Mouse (Mus musculus) limb, embryonic 12.5 days (tissue): Measurements from ENCODE around the gene Aftph. TPM values are rescaled to one million over a fixed set of nuclear protein-coding genes. Genes with fewer than 3 reads are reported as not detected.

Source experiments
- ATAC-seq: fragments of 200-750 bp; cut with Nextera tagmentation; 2 replicates; pipeline ENCODE4 v1.8.0; 2017; ENCODE audit warnings: low read depth, moderate TSS enrichment; ENCODE audit not compliant: insufficient number of reproducible peaks, insufficient read depth, low FRiP score, low TSS enrichment
- H3K27ac ChIP-seq: fragments of 300-500 bp; sonication (generic); 2 replicates; pipeline ENCODE4 v1.5.1; 2016; ENCODE audit warnings: mild to moderate bottlenecking, moderate library complexity
- H3K27me3 ChIP-seq: fragments of 300-500 bp; sonication (generic); 2 replicates; pipeline ENCODE4 v1.6.1; 2016; ENCODE audit warnings: mild to moderate bottlenecking, moderate library complexity
- H3K36me3 ChIP-seq: fragments of 300-500 bp; sonication (generic); 2 replicates; pipeline ENCODE4 v1.6.1; 2016; ENCODE audit warnings: mild to moderate bottlenecking, moderate library complexity
- H3K4me1 ChIP-seq: fragments of 300-500 bp; sonication (generic); replicated peaks from 2 replicates; pipeline ENCODE4 v1.6.1; 2016
- H3K4me2 ChIP-seq: fragments of 300-500 bp; sonication (generic); 2 replicates; pipeline ENCODE4 v1.6.1; 2016; ENCODE audit warnings: mild to moderate bottlenecking, moderate library complexity
- H3K4me3 ChIP-seq: fragments of 300-500 bp; sonication (generic); replicated peaks from 2 replicates; pipeline ENCODE4 v1.5.1; 2016; ENCODE audit warnings: mild to moderate bottlenecking
- H3K9ac ChIP-seq: fragments of 300-500 bp; sonication (generic); replicated peaks from 2 replicates; pipeline ENCODE4 v1.6.1; 2016; ENCODE audit warnings: mild to moderate bottlenecking, moderate library complexity
- H3K9me3 ChIP-seq: fragments of 300-500 bp; sonication (generic); 2 replicates; pipeline ENCODE4 v1.6.1; 2016; ENCODE audit warnings: mild to moderate bottlenecking, moderate library complexity
- WGBS: fragments of 180-500 bp; shearing (Covaris S2); methylation state at CpG from one replicate; pipeline ENCODE4 v1.1.7; 2016; 5-methylcytosine and 5-hydroxymethylcytosine counted together
- polyA plus RNA-seq: library from polyadenylated mRNA; unstranded; fragments of >200 nt; fragmentation: Nextera tagmentation; extraction: Ambion mirVana; gene quantifications from 2 replicates; pipeline ENCODE4 v1.2.1, GENCODE M21; 2016

Gene Aftph
- polyA plus RNA-seq, 1 experiment from 2014 or later = 18.6 TPM

- 39% methylated on average over 4 of the region's 4 CpGs for WGBS
- ATAC-seq = no peak
- Histone ChIP-seq H3K27ac (no peak overlapping the region), H3K4me2 (no peak overlapping the region), H3K27me3 (no peaks in the 10 kb centered on the region), H3K9me3 (no peaks in the 10 kb centered on the region), H3K4me3 (no peak overlapping the region), H3K9ac (no peak overlapping the region), H3K36me3 (no peaks in the 10 kb centered on the region), H3K4me1 (peaks cover 6% of the 10 kb centered on the region)
Measured at GRCm38 (mm10) chr11:20661652-20662051, 79.7 kb downstream of the Aftph start.

DNA sequence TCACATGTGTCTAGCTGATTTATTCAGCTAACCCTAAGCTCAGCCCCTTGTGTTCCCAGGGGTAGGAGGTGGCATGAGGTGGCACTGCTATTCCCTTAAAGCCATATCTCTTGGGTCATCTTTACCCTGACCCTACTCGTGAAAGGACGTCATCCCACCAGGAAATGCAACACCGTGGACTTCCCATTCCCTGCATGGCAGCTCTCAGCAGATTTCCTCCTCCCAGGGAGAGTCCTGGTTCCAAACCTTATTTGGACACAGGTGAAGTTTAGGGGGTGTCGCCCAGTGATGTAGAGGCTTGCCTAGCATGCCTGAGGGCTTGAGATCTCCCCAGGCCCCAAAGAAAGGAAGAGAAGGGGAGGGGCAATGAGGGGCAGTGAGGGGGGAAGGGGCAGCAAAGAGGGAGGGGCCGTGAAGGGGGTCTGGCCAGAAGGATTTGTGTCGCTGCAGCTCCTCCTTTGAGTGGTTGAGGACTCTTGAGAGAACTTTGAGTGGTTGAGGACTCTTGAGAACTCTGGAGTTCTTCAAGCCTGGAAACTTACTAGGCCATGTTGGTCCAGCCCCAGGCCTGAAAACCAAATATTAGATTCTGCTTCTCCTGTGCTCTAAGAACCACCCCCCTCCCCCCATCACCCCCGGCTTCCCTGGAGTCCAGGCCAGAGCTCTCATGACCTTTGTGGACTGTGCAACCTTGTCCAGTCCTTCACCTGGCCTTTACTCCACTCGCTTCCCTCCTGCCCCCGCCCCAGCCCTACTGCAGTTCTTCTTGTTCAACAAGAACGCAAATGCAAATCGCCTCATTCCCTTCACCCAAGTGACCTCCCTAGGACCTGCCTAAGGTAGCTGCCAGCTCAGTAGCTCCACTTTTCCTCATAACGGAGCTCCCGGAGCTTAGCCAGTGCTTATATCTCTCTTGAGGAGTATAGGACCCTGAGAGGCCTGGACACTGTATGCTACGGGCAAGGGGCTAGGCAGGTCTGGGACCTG, 81.0 kb downstream of the Aftph start:
- H3K27ac ChIP-seq = no peak overlapping the region
- ATAC-seq = no peak
- WGBS = 88% methylated on average over 14 of the region's 14 CpGs

DNA sequence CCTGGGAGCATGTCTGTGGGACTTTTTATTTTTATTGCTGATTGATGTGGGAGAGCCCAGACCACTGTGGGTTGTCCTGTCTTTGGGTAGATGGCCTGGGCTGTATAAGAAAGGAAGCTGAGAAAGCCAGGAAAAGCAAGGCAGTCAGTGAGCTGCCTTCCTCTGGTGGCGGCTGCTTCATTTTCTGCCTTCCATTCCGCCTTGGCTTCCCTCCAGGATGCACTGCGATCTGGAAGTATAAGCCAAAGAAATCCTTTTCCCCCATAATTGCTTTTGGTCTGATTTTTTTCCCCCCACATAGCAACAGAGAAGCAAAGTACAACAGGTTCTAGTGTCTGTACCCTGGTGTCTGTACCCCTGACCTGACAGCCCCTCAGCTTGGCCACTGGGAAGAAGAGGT, 82.3 kb downstream of the Aftph start:
- ATAC-seq = no peak
- peaks cover under 1% of the 10 kb centered on the region; the same call in 1 of the 2 replicates for H3K36me3 ChIP-seq
- no peaks in the 10 kb centered on the region for H3K9me3 ChIP-seq
- no peaks in the 10 kb centered on the region for H3K27me3 ChIP-seq
- no peak overlapping the region for H3K4me3 ChIP-seq
- no peak overlapping the region for H3K27ac ChIP-seq
- H3K4me2 ChIP-seq = no peak overlapping the region
- H3K9ac ChIP-seq = no peak overlapping the region
- peaks cover 31% of the 10 kb centered on the region for H3K4me1 ChIP-seq
- 82% methylated on average over 3 of the region's 3 CpGs for WGBS

More for the DNA sequence above, 81.0 kb downstream of the Aftph start:
- H3K27me3 ChIP-seq = no peaks in the 10 kb centered on the region
- peaks cover 19% of the 10 kb centered on the region for H3K4me1 ChIP-seq
- H3K9ac ChIP-seq = no peak overlapping the region
- no peak overlapping the region for H3K4me3 ChIP-seq
- no peaks in the 10 kb centered on the region for H3K9me3 ChIP-seq
- H3K4me2 ChIP-seq = no peak overlapping the region
- H3K36me3 ChIP-seq = no peaks in the 10 kb centered on the region

DNA sequence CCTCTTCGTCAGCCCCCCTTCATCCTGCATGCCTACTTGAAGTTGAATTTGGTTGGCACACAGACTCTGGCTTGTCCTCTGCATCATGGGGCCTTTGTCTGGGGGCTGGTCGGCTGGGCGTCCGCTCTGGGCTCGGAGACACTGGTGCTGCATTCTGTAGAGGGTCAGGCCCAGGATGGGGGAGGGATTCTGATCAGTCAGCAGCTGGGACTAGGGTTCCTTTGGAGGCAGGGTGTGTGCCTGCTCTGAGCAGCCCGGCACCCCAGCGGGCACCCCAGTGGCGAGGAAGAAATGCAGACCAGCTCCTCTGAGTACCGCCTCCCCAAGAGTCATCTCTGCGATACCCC, 84.7 kb downstream of the Aftph start:
- Histone ChIP-seq H3K4me3 (peak overlapping the region; percentile 17; the same call in 1 of the 2 replicates), H3K4me2 (peak overlapping the region; percentile 44), H3K27me3 (no peaks in the 10 kb centered on the region), H3K4me1 (peaks cover 31% of the 10 kb centered on the region), H3K27ac (peak overlapping the region; percentile 78), H3K36me3 (peaks cover 16% of the 10 kb centered on the region; the same call in 1 of the 2 replicates), H3K9ac (peak overlapping the region; percentile 42; the same call in 1 of the 2 replicates), H3K9me3 (no peaks in the 10 kb centered on the region)
- ATAC-seq = no peak
- 33% methylated on average over 10 of the region's 10 CpGs for WGBS

DNA sequence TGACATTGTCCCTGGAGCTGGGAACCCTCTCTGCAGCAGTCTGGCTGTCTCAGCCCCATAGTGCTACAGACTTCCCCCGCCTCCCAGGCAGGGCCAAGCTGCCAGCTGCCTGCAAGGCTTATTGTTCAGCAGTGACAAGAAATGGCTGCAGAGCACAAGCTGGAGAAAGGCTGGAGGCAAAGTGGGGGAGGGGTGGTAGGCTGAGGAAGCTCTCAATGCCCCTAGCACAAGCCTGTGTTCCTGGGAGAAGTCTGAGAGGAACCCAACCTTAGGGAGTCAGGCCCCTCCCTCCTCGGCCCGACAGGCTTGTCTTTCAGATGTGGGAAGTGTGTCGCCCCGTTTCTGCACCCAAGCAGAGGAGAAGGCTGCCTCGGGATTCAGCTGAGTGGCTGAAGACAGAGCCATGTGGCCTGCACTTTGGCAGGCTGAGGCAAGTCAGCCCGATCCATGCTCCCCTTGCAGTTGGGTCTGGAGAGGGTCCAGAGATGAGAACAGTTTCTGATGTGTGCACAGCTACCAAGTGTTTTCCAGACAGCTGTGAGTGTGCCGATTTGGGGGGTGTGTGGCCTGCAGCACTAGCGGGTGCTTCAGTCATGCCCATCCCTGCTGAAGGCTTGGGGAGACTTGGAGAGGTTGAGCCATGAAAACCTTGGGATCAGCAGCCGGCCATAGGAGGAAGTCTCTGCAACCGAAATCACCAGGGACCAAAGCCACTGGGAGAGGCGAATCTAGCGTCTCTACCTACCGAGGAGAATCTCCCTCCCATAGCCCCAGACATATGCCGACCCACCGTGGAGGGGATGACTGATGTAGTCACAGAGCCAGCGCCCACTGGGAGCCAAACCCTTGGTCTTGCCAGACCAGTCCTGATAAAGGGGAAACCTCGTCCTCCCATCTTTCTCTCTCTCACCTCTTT, 85.3 kb downstream of the Aftph start:
- H3K9me3 ChIP-seq = no peaks in the 10 kb centered on the region
- peak; percentile 49; the same call in 1 of the 2 replicates for ATAC-seq
- H3K4me2 ChIP-seq = peak overlapping the region; percentile 44
- peaks cover 16% of the 10 kb centered on the region; the same call in 1 of the 2 replicates for H3K36me3 ChIP-seq
- WGBS = 17% methylated on average over 18 of the region's 18 CpGs
- no peaks in the 10 kb centered on the region for H3K27me3 ChIP-seq
- H3K4me1 ChIP-seq = peaks cover 37% of the 10 kb centered on the region
- peak overlapping the region; percentile 78 for H3K27ac ChIP-seq
- H3K9ac ChIP-seq = peak overlapping the region; percentile 42
- peak overlapping the region; percentile 17; the same call in 1 of the 2 replicates for H3K4me3 ChIP-seq

- Histone ChIP-seq H3K4me1 (peaks cover 64% of the 10 kb centered on the region), H3K27ac (peak overlapping the region; percentile 62), H3K4me3 (no peak overlapping the region), H3K4me2 (no peak overlapping the region), H3K27me3 (no peaks in the 10 kb centered on the region), H3K36me3 (peaks cover 30% of the 10 kb centered on the region; the same call in 1 of the 2 replicates), H3K9ac (no peak overlapping the region), H3K9me3 (no peaks in the 10 kb centered on the region)
- ATAC-seq = no peak
- 59% methylated on average over 1 of the region's 1 CpGs for WGBS
Measured at GRCm38 (mm10) chr11:20651166-20651565, 90.2 kb downstream of the Aftph start.

DNA sequence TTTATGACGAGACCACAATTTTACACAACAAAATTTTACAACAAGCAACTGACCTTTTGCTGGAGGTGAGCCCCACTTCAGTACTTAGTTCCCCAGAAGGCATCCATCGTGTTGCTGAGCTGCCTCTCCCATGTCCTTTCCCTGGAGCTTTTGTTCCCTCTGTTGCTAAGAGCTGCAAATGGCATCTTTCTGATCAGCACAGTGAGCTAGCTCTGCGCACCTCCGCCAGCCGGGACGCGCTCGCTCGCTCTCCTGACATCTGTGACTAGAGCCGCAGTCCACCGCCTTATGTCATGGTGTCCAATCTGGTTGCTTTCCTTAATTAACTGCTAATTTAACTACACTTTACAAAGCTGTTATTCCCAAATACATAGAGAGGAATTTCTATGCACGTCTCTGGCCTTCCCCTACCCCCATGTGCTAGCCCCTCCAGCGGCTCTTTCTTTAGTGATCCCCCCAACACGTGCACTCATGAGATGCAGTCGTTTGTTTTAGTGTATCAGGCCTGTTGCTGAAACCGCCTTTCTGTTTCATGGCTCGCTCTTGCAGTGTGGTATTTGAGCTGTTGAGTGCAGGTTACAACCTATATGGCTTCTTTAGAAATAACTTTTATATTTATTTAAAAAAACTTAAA, 91.3 kb downstream of the Aftph start:
- Histone ChIP-seq H3K9ac (no peak overlapping the region), H3K36me3 (peaks cover 30% of the 10 kb centered on the region; the same call in 1 of the 2 replicates), H3K27me3 (no peaks in the 10 kb centered on the region), H3K27ac (peak overlapping the region; percentile 17; the same call in 1 of the 2 replicates), H3K9me3 (no peaks in the 10 kb centered on the region), H3K4me1 (peaks cover 63% of the 10 kb centered on the region), H3K4me3 (no peak overlapping the region), H3K4me2 (no peak overlapping the region)
- WGBS = 81% methylated on average over 17 of the region's 17 CpGs
- ATAC-seq = no peak

GRCm38 (mm10) chr11:20649477-20649876, 91.9 kb downstream of the Aftph start:
- H3K27me3 ChIP-seq = no peaks in the 10 kb centered on the region
- 57% methylated on average over 5 of the region's 5 CpGs for WGBS

GRCm38 (mm10) chr11:20647902-20648625, 93.3 kb downstream of the Aftph start:
- Histone ChIP-seq H3K4me2 (no peak overlapping the region), H3K4me1 (peaks cover 72% of the 10 kb centered on the region), H3K36me3 (peaks cover 21% of the 10 kb centered on the region; the same call in 1 of the 2 replicates), H3K9me3 (no peaks in the 10 kb centered on the region), H3K27ac (peak overlapping the region; percentile 75), H3K4me3 (no peak overlapping the region), H3K27me3 (no peaks in the 10 kb centered on the region), H3K9ac (0 out of 2 replicates have a peak overlapping the region, but pooled peaks have one; percentile 23)
- ATAC-seq = no peak
- WGBS = 50% methylated on average over 19 of the region's 19 CpGs

More at GRCm38 (mm10) chr11:20649477-20649876, 91.9 kb downstream of the Aftph start:
- peaks cover 64% of the 10 kb centered on the region for H3K4me1 ChIP-seq
- H3K4me3 ChIP-seq = no peak overlapping the region
- H3K9ac ChIP-seq = no peak overlapping the region
- H3K9me3 ChIP-seq = no peaks in the 10 kb centered on the region
- peaks cover 30% of the 10 kb centered on the region; the same call in 1 of the 2 replicates for H3K36me3 ChIP-seq
- H3K4me2 ChIP-seq = no peak overlapping the region
- H3K27ac ChIP-seq = peak overlapping the region; percentile 66
- no peak for ATAC-seq
